Mouse (Mus musculus) frontal cortex, adult 2 months (tissue): ENCODE measurements around the gene Fem1a. TPM values are rescaled to one million over a fixed set of nuclear protein-coding genes. Genes with fewer than 3 reads are reported as not detected.
A peak's percentile ranks its signal among the peaks of the same experiment; 100 is the strongest.

Source experiments
- DNase-seq, 2 experiments: peaks; one replicate each; pipeline ENCODE4 v3.0.0; 2022; ENCODE audit warnings: low spot score in 1 of 2; ENCODE audit errors: extremely low spot score in 1 of 2
- polyA plus RNA-seq: library from polyadenylated mRNA; depleted of rRNA; stranded (reverse); fragments of >200 nt; gene quantifications from 2 replicates; pipeline ENCODE4 v1.2.3, GENCODE M21; 2012; rRNA removed

Gene Fem1a
- polyA plus RNA-seq: 23.7 and 24.1 TPM in 2 replicates

DNA sequence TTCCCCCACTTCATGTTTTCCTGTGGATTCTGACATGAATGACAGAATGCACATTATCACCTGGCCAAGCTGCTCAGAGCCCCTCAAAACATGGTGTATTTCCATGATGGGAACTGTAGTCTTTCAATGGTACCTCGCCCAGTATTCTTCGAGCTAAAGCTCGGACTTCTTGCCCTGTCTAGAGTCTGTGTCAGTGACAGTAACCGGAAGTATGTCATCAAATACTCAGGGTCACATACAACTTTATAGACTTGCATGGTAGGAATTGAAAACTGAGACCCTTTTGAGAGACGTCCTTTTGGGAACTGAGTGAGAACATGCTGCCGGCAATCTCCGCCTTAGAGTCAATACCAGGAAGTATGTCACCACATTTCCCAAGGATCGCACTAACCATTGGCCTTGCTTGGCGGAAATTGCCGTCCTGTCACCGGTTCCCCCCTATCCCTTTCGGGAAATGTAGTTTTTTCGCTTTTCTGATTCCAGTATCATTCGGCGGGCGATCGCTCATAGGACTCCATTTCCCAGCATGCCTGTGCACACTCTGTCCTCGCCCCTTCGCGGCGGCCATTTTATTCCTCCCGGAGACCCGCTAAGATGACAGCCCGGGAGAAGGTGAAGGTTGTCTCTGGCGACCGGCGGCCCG, at the start of gene Fem1a:
Gene Fem1a (plus strand): TSS at position 572 of the 643 bp plus-strand sequence.
- peak; percentile 98 to 99 for DNase-seq

DNA sequence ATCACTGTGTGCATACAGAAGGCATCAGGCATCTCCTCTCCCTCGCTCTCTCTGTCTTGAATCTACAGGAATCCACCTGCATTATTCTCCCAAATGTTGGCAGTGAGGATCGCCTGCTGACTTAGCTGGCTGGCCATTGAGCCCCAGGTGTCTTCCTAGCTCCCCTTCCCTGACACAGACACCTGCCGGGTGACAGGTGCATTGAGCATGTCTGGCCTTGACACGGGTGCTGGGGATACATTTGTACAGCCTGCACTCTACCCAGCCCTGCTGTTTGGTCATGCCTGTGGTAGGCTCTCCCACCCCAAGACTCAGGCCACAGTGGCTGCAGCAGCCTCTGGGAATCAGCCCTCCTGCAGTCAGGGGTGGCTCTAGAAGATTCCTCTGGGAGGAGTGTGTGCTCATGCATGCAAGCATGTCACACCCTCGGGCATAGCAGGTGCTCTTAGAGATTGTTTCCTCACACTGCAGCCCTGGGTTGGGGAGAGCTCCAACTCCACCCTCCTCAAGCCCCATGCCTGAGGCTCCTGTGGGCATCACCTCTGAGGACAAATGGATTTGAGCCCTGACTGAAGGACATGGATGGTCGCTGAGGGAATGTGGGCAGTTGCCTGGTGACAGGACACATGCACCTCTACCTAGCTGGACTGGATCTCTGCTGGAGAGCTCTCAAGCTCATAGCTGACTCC, 49.5 kb upstream of the Fem1a start:
- DNase-seq: no peak

DNA sequence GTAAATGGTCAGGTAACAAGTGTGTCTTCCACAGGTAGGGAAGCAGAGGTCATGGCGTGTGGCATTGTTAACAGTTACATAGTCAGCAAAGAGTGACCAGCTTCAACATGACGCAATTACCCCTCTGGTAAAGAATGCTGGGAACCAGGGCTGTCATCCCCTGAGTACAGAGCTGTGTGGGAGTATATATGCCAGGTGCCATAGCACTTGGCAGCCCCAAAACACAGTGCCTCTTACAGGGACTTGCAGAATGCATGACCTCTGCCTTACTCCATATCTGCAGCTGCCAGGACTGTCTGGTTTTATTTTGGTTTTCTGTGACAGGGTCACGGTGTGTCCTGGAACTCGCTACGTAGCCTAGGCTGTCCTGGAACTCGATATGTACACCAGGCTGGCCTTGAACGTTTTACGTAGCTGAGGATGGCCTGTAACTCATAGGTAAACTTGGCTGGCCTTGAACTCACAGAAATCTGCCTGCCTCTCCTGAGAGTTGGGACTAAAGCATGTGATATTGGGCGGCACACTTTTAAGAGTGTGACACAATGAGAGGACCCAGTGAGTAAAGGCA, 48.6 kb upstream of the Fem1a start:
- DNase-seq: no peak

DNA sequence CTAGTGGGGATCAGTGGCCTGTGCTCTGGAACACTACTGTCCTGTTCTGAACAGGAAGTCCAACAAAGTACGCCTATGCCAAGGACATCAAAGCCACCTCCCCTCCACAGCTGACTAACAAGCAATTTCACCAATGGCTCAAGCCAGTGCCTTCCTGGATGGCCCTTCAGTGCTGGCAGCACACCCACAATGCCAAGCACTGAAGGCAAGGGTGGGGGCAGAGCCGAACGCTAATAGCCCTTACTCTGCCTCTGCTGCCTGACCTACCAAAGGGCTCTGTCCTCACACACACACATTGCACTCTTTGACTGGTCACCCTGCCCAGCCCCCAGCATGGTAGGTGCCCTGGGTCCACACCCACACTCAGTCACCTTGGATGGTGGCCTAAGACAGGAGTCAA, 47.8 kb upstream of the Fem1a start:
- DNase-seq: no peak

DNA sequence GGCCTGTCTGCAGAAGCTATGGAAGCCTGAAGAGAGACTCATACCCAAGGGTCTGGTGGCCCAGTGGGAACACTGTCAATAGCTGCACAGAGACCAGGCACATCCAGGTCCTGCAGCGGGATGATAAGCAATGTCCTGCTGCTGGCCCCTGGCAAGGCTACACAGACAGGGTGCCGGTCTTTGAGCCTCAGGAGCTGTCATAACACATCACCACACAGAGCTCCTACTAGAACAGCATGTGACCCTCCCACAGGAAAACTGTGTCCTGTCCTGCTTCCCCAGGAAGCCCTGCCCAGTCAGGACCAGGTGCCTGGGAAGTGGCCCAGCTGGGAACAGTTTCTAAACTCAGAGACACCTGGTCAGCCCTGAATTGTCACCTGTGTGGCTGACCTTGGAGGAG, 45.5 kb upstream of the Fem1a start:
- DNase-seq: no peak

GRCm38 (mm10) chr17:56212676-56213075, 43.9 kb upstream of the Fem1a start:
- DNase-seq: no peak

- DNase-seq: no peak
Observed at GRCm38 (mm10) chr17:56214229-56214628, 42.4 kb upstream of the Fem1a start.

- DNase-seq: no peak
Observed at GRCm38 (mm10) chr17:56217670-56218069, 38.9 kb upstream of the Fem1a start.

- peak; percentile 94 for DNase-seq
Observed at GRCm38 (mm10) chr17:56218377-56219191, 38.0 kb upstream of the Fem1a start, which contains the start of gene Dpp9. Dpp9 (minus strand) TSS chr17:56218905.

DNA sequence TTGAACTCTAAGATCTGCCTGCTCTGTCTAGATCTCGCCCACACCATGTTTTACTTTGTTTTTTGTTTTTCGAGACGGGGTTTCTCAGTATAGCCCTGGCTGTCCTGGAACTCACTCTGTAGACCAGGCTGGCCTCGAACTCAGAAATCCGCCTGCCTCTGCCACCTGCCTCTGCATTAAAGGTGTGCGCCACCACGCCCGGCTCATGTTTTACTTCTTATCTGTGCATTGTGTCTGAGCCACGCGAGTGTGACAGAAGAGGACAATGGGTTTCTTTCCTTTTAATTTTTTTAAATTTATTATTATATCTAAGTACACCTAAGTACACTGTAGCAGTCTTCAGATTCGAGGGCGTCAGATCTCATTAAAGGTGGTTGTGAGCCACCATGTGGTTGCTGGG, 37.4 kb upstream of the Fem1a start:
- no peak for DNase-seq

- no peak for DNase-seq
Observed at GRCm38 (mm10) chr17:56219805-56220204, 36.8 kb upstream of the Fem1a start.

DNA sequence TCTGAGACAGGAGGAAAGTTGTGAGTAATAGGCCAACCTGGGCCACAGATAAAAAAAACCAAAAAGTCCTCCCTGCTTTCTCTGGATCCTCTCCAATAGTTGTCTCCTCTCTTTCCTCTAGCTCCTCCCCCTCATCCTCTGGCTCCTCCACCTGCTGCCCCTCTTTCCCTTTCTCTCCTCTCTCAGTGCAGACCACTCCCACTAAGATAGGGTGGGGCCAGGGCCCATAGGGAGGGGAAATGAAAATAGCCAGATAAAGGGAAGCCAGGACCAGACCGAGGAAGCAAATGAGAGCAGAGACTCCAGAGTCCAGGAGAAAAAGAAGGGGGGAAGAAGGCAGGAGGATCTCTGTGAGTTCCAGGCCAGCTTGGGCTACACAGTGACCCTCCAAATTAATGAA, 31.7 kb upstream of the Fem1a start:
- DNase-seq: no peak

DNA sequence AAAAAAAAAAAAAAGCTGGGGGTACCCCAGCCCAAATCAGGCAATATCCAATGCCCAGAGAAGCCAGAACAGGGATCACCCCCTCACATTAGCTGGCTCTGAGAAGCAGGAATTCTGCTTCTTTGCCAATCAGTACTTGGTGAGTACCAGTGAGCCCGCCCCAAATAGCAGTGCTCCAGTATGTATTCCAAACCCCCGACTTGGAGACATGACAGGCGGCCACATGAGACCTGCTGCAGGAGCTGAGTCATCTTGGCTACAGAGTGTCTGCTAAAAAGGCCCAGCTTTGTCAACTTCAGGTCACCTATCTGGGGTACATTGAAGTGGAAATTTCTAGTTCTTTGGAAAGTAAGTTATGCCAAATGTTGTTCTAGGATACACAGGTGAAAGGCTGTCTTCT, 30.0 kb upstream of the Fem1a start:
- no peak for DNase-seq

GRCm38 (mm10) chr17:56229943-56230342, 26.7 kb upstream of the Fem1a start:
- DNase-seq: peak; percentile 83 to 89

DNA sequence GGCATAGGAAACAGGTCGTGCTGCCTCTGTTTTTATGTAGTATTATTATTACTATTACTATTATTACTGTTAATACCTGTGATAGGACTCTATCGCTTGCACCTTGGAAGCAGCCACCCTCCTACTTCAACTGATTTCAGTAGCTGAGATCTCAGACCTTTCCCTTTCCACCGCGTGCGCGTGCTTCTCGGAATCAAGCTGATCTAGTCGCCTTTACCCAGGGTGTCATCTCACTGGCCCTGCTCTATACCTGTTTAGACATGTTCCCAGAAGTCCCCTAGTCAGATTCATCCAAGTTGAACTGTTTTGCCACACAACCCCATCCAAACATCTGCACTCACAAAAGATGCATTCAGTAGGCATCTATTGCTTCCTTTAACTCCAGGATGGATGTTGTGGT, 23.2 kb upstream of the Fem1a start:
- no peak for DNase-seq

DNA sequence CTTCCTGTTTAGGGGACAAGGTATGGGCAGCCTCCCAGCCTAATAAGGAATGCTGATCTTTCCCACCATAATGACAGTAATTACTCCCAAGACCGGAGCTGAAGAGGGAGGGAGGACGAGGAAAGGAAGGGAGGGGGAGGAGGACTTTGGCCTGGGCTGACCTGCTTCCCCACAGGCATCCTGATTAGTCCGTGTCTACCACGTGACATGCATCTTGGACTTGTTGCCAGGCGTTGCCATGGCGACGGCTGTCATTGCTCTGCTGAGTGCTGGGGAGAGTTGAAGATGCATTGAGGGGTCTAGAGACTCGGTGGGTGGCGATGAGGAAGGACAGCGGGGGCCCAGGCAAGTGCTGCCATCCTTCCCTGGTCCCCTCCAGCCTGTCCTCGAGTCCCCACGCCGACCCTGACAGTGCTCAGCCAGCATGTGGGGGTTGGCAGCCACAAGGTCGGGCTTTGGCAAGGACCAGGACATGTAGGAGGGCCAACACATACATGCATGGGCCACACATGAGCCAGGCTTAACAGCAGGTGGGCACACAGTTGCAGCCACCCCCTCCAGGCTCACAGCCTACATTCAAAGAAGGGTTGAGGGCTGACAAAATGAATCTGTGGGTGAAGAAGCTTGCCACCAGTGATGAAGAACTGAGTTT, 22.7 kb upstream of the Fem1a start:
- peak; percentile 77 to 88 for DNase-seq

DNA sequence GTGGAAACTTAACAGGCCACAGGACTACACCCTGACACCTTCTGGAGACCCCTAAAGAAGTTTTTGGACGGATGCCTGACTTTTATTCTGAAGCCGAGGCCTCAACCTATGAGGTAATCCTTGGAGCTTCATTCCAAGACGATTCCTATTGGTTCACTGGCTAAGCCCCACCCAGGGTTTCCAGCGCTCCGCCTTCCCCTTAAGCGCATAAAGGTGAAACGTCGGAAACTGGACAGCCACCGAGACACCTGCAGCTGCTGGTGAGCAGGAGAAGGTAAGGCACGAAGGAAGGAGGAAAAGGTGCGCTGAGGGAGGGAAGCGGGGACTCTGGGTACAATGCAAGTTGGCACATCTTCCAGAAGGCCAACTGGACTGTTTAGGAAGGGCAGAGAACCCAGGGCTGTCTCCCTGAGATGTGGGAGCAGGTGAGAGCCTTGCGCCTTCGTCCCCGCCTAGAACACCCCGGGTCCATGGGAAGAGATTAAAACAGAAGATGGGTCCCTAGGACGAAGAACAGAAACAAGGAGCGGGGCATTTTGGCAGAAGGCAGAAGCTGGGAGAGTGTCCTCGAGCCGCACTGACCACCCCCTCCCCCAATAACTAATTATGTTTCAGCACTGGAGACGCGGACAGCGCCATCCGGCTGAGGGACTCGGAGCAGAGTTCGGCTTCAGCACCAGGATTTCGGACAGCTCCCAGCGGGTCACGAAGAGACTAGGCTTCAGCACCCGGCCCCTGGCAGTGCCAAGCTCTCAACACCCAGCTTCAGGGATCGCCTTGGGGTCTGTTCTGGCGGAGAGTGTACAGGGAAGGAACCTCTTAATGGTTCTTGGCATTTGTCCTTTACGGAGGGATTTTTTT, 14.8 kb upstream of the Fem1a start:
- DNase-seq: peak; percentile 71 to 85

- no peak for DNase-seq
Observed at GRCm38 (mm10) chr17:56245608-56246007, 11.0 kb upstream of the Fem1a start.

GRCm38 (mm10) chr17:56251136-56251829, 5.3 kb upstream of the Fem1a start:
- DNase-seq: peak; percentile 65 to 83
